Mouse (Mus musculus) granulocyte monocyte progenitor cell, adult 5-6 weeks (primary cell): Measurements from ENCODE around the gene Meig1. TPM values are rescaled to one million over a fixed set of nuclear protein-coding genes. Genes with fewer than 3 reads are reported as not detected.
"Not testable (repeated sequence)": the region's sequence is repeated elsewhere in the genome, so short reads cannot be mapped to it uniquely, and the experiment has no call there.

Source experiments
- ATAC-seq: replicated peaks from 2 replicates; pipeline ENCODE4 v1.8.0; 2016; ENCODE audit warnings: mild to moderate bottlenecking, moderate TSS enrichment, inconsistent platforms; ENCODE audit not compliant: poor library complexity, severe bottlenecking
- total RNA-seq, 2 experiments: library from RNA; stranded (forward) in 1 of 2; stranded (reverse) in 1 of 2; fragments of 200-712, 200-1000 nt in 1 of 2; fragments of >200 nt in 1 of 2; fragmentation: Nextera tagmentation in 1 of 2; gene quantifications; 2 replicates each; pipeline ENCODE4 v1.2.3; 2014 to 2017

Gene Meig1
- total RNA-seq (2014; fragmentation: Nextera tagmentation) = not detected in 2 replicates
- not detected in 2 replicates for total RNA-seq (2017)

GRCm38 (mm10) chr2:3422548-3422947 lies at the start of gene Meig1:
Gene Meig1, minus strand, starts transcription at chr2:3422648.
- no peak for ATAC-seq

GRCm38 (mm10) chr2:3456590-3456989 lies 34.1 kb upstream of the Meig1 start:
- ATAC-seq = peak; percentile 42

- no peak for ATAC-seq
These were observed 30.6 kb upstream of the Meig1 start for GRCm38 (mm10) chr2:3453096-3453495.

DNA sequence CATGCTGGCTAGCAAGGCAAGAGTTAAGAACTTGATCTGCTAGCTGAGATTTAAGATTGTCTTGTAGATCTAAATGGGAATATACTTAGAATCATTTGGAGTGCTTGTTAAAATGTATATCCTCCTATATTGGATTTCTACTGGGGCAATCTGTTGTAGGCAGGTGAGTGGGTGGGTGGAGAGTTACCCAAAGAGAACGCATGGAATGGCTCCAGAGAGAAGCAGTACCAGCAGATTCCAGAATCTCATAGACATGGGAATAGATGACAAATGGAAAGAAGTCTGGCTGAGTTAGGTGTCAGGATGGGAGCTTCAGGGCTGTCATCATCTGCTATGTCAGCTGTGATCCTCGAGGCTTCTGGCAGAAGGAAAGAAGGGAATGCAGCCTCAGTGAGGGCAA lies 27.0 kb upstream of the Meig1 start:
- no peak for ATAC-seq

- no peak for ATAC-seq
These were observed 23.5 kb upstream of the Meig1 start for GRCm38 (mm10) chr2:3445984-3446383.

DNA sequence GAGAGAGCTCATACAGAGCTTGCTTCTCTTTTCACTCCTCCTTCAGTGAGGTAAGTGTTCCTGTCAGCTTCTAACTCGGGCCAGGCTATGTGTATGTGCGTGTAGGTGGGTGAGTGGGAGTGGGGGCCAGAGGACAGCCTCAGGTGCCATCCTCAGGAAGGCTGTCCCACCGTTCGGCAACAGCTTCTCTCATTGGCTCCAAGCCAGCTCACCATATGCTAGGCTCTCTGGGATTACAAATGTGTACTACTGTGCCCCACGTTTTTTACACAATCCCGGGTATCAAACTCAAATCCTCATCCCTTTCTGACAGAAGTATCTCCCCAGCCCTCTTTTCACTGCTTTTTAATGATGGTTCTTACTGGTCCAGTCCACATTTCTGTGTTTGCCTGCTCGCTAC lies 21.8 kb upstream of the Meig1 start:
- no peak for ATAC-seq

GRCm38 (mm10) chr2:3437956-3438355 lies 15.5 kb upstream of the Meig1 start:
- ATAC-seq = no peak

- no peak for ATAC-seq
These were observed 13.1 kb upstream of the Meig1 start for GRCm38 (mm10) chr2:3435369-3436061.

DNA sequence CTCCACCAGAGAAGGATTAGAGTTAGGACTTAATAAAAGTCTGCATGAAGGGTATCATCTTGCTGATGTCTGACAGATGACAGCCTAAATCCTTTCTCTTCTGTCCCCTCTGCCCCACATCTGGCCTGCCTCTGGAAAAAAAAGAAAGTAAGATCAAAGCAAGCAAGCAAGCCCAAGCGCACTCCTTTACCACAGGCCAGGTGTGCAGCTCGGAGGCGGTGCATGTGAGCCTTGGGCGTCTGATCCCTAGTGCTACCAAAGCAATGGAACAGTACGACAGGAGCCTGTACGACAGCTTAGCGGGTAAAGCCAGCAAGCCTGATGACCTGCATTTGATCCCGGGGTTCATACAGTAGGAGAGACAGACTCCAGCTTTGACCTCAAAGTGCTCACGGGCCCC lies 8.5 kb upstream of the Meig1 start:
- ATAC-seq = no peak

GRCm38 (mm10) chr2:3424579-3424910 lies 2.1 kb upstream of the Meig1 start:
- peak; percentile 45 for ATAC-seq

GRCm38 (mm10) chr2:3423841-3424578 lies 1.6 kb upstream of the Meig1 start, which contains the start of gene Dclre1c:
Gene Dclre1c, plus strand, starts transcription at chr2:3424131.
- peak; percentile 78 for ATAC-seq

DNA sequence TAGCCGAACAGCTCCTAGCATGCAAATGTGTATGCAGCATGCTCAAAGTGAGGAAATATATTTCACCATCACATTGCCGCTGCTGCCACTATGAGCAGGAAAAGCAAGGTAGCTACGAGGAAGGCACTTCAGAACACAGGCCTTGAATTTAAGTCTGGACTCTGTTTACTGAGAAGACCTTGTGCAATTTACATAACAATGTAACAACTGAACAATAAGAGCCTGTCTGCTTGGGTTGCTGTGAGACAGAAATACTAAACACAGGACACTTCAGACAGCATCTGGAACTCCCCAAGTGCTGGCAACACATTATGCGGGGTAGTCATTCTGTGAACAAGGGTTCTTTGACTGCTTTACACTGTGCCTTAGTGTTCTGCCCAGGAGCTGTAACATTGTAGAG lies 2.3 kb downstream of the Meig1 start:
- peak; percentile 4 for ATAC-seq

GRCm38 (mm10) chr2:3418883-3419431 lies 3.5 kb downstream of the Meig1 start:
- ATAC-seq = peak; percentile 73

DNA sequence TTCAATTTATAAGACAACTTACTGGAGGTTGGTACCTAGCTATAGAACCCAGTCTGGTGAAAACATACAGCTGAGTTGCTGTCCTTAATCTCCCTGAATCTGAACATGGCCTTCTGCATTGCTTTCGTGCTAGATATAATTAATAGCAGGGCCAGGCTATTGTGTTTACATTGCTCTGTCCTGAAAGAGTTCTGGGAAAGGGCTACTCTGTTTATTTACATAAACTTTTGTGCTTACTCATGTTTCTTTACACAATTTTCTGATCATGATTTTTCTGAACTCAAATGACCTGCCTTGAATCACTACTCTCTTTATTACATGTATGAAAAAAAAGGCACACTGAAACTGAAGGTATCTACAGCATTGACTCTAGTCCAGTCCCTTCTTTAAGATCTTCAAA lies 6.8 kb downstream of the Meig1 start:
- ATAC-seq = no peak

DNA sequence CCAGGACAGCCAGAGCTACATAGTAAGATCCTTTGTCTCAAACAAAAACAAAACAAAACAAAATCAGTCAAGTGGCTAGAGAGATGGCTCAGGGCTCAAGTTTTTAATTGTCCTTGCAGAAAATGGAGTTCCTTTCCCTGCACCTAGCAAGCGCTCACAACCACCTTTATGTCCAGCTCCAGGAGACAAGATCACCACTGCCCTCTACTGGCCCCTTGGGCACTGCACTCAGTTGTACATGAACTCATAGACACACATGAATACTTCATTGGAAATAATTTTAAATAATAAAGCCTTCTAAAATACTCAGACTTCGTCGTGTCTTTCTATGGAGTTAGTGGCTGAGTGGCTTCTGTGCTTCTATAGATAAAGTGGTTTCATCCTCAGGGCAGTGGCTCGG lies 8.2 kb downstream of the Meig1 start:
- ATAC-seq = peak; percentile 52

DNA sequence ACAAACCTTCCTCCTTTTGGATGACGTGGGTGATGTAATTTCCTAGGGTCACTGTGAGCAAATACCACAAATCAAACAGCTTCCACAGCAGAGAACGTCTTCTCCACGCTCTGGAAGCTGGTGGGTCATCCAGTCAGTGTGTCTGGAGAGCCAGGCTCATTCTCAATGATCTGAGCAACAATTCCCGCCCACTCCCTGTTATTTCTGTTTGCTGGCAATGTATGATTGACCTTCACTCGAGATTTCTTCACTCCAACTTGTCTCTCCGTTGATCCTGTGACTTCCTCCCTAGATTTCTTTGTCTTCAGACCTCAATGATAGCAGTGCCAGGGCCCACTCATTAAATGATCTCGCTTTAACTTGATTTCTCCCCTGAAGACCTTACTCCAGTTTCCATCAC lies 14.7 kb downstream of the Meig1 start:
- no peak; the same call in 1 of the 2 replicates for ATAC-seq

GRCm38 (mm10) chr2:3405981-3406380 lies 16.5 kb downstream of the Meig1 start:
- ATAC-seq = no peak

DNA sequence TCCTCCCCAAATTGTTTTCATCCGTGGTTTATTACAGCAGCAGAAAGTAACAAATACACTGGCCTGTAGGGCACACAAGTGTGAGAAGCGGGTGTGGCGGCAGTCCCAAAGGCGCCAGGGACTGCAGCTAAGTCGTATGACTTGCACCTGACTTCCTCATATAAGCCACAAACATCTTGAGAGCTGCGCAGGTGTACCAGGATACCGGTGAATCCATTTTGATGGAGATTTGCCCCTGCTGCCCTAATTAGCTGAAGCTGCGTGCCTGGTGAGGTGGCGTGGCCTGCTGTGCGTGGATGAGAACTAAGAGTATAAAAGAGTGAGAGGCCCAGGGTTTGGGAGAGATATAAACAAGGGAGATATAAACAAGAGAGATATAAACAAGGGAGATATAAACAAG lies 25.3 kb downstream of the Meig1 start, which contains the start of gene Olah:
TSS of gene Olah (minus strand) at position 101 of the 400 bp plus-strand sequence.
- ATAC-seq = not testable (repeated sequence)

GRCm38 (mm10) chr2:3391945-3392344 lies 30.5 kb downstream of the Meig1 start:
- no peak for ATAC-seq

- no peak for ATAC-seq
These were observed 35.2 kb downstream of the Meig1 start for GRCm38 (mm10) chr2:3387105-3387860.

DNA sequence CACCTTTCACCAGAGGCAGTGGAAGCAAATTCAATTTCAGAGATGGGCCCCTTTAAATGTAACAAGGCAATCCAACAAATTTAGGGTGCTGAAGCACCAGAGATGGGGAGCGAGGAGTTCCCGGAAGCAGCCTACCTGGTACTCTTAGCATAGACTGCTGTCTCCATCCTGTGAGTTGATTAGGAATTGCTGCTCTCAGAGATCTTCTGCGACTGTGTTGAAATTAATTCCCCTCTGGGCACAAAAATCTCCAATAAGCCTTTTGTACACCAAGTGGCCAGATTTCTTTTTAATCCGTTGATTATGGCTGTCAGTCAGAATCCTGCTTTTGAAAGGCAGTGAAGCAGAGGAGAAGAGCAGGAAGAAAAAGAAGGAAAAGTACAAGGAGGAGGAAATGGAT lies 57.3 kb downstream of the Meig1 start:
- ATAC-seq = no peak
